Mouse (Mus musculus) neural tube, embryonic 11.5 days (tissue): ENCODE results near the gene Pdzk1ip1. TPM values are rescaled to one million over a fixed set of nuclear protein-coding genes. Genes with fewer than 3 reads are reported as not detected.

Source experiments
- ATAC-seq: fragments of 200-750 bp; cut with Nextera tagmentation; 2 replicates; pipeline ENCODE4 v1.8.0; 2017; ENCODE audit warnings: moderate number of reproducible peaks, mild to moderate bottlenecking, moderate TSS enrichment, moderate library complexity; ENCODE audit not compliant: insufficient read depth, low FRiP score, low TSS enrichment
- DNase-seq: peaks from one replicate; pipeline ENCODE4 v3.0.0-alpha.2; 2015; ENCODE audit warnings: low spot score
- H3K27ac ChIP-seq: fragments of 300-500 bp; sonication (generic); 2 replicates; pipeline ENCODE4 v1.5.1; 2014; ENCODE audit warnings: low read depth, mild to moderate bottlenecking, low read length
- H3K27me3 ChIP-seq: fragments of 300-500 bp; sonication (generic); 2 replicates; pipeline ENCODE4 v1.6.1; 2014; ENCODE audit warnings: mild to moderate bottlenecking, low read length, mixed read lengths; ENCODE audit not compliant: control insufficient read depth, insufficient read depth
- H3K36me3 ChIP-seq: fragments of 300-500 bp; sonication (generic); 2 replicates; pipeline ENCODE4 v1.6.1; 2014; ENCODE audit warnings: mild to moderate bottlenecking, low read length, moderate library complexity, mixed read lengths; ENCODE audit not compliant: control insufficient read depth, insufficient read depth
- H3K4me1 ChIP-seq: fragments of 300-500 bp; sonication (generic); 2 replicates; pipeline ENCODE4 v1.6.1; 2014; ENCODE audit warnings: low read length, mixed read lengths; ENCODE audit not compliant: control insufficient read depth, insufficient read depth
- H3K4me2 ChIP-seq: fragments of 300-500 bp; sonication (generic); 2 replicates; pipeline ENCODE4 v1.6.1; 2014; ENCODE audit warnings: low read depth, mild to moderate bottlenecking, moderate library complexity
- H3K4me3 ChIP-seq: fragments of 300-500 bp; sonication (generic); 2 replicates; pipeline ENCODE4 v1.5.1; 2014; ENCODE audit warnings: low read depth, low read length
- H3K9ac ChIP-seq: fragments of 300-500 bp; sonication (generic); 2 replicates; pipeline ENCODE4 v1.6.1; 2014; ENCODE audit warnings: mild to moderate bottlenecking, low read length
- H3K9me3 ChIP-seq: fragments of 300-500 bp; sonication (generic); 2 replicates; pipeline ENCODE4 v1.6.1; 2016; ENCODE audit warnings: low read length; ENCODE audit not compliant: control insufficient read depth
- WGBS: fragments of 180-500 bp; shearing (Covaris S2); extraction: QIAGEN DNeasy Blood & Tissue Kit; methylation state at CpG from one replicate; pipeline ENCODE4 v1.1.7; 2014; 5-methylcytosine and 5-hydroxymethylcytosine counted together
- polyA plus RNA-seq: library from polyadenylated mRNA; unstranded; fragments of >200 nt; fragmentation: Nextera tagmentation; extraction: Ambion mirVana; gene quantifications from 2 replicates; pipeline ENCODE4 v1.2.1, GENCODE M21; 2014

The Pdzk1ip1 gene
- polyA plus RNA-seq, 1 experiment from 2014 or later, result 14.7 TPM

DNA sequence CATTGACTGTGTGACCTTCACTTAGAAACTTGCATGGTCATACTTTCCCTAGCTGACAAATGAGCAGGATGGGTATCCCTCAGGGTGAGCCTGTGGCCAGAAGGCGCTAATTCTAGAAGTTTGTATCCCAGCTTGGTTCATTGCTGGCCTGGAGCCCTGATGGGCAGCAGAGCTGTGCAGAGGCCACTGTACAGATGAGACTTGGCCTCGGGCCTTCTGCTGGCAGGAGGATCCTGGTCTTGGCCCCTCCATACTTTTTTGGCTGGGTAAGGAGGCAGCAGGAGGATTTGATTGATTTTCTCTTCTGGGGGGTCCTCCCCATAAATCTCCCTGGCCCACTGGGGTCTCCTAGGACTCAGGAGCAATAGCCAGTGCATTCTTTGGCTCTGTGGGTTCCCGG is 5.5 kb upstream of the Pdzk1ip1 start:
- no peak for ATAC-seq
- Histone ChIP-seq H3K4me3 (no peak overlapping the region), H3K27me3 (peaks cover 3% of the 10 kb centered on the region; the same call in 1 of the 2 replicates), H3K27ac (no peak overlapping the region), H3K9me3 (no peaks in the 10 kb centered on the region), H3K36me3 (no peaks in the 10 kb centered on the region), H3K4me2 (no peak overlapping the region), H3K9ac (no peak overlapping the region), H3K4me1 (peaks cover 11% of the 10 kb centered on the region; the same call in 1 of the 2 replicates)
- peak; percentile 8 for DNase-seq
- WGBS, result 82% methylated on average over 3 of the region's 3 CpGs

DNA sequence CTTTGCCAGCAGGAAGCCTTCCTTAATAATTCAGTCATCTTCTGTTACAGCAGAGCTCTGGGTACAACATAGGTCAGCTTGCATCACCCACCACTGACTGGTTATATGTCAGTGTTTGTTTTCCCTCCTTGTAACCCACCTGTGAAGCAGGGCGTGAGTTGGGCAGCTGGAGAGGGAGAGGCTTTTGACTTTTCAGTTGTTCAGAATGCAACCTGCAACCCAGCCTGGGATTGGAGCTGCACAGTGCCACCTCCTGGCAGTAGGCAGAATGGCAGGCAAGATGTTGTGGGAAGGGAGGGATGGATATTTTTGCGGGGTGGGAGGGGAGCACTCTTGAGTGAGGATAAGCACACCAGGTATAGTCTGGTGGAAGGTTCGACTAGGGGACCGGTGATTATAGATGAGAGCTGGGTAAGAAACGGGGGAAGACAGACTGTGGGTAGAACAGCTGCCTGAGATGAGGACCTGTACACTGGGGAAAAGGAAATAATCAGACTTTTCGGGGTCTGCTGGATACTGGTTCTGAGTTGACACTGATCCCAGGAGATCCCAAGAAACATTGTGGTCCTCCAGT is 2.9 kb upstream of the Pdzk1ip1 start:
- DNase-seq, result peak; percentile 78
- Histone ChIP-seq H3K9me3 (no peaks in the 10 kb centered on the region), H3K4me1 (no peaks in the 10 kb centered on the region), H3K27ac (no peak overlapping the region), H3K36me3 (no peaks in the 10 kb centered on the region), H3K4me2 (no peak overlapping the region), H3K27me3 (peaks cover 5% of the 10 kb centered on the region; the same call in 1 of the 2 replicates), H3K4me3 (no peak overlapping the region), H3K9ac (no peak overlapping the region)
- ATAC-seq, result peak; percentile 18
- 20% methylated on average over 6 of the region's 6 CpGs for WGBS

DNA sequence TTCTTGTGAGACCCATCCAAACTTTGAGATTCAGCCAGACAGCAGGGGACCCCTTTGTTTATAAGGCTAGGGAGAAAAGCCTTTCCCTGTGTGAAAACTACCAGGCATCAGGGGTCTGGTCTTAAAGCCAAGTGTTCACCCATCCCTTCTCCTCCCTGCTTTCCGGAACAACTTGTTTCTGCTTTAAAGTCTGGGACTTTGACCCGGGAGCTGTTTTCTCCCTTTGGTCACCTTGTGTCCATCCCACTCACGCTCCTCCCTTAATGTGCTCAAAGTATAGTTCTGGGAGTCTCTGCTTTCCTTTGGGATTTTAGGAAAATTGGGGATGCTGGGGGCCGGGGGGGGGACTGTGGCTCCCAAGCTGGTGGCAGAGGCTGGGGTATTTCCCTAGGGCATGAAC is 2.3 kb upstream of the Pdzk1ip1 start:
- WGBS, result 64% methylated on average over 4 of the region's 4 CpGs

DNA sequence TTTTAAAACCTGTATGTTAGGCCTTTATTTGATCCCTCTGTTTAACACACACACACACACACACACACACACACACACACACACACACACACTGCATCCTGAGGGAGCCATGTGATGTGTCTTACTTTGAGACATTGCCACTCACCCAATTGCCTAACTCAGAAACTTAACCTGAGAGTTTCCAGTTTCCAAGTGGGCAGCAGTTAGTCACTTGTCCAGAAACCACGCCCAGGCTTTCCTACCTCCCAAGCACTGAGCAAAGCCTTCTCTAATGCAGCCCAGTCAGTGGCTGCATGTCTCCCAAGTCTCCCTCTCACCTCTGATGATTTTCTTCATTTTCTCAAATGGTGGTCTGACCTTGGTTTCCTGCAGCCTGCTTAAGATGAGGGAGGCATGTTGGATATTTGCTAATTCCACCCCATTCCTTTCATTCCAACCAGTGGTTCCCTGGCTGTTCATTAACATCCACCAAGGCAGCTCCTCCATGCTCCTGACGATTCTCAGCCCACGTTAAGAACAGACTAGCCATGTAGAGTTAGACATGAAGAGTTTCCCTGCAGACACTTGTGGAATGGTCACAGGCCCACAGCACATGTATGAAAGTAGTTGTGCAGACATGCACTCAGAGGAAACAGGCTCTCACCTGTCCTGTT is 1.6 kb upstream of the Pdzk1ip1 start:
- H3K9me3 ChIP-seq, result no peaks in the 10 kb centered on the region
- whole genome bisulfite sequencing, result 54% methylated on average over 3 of the region's 3 CpGs

More for the DNA sequence above, 2.3 kb upstream of the Pdzk1ip1 start:
- no peak for ATAC-seq
- no peak overlapping the region for H3K9ac ChIP-seq
- no peak overlapping the region for H3K4me3 ChIP-seq
- DNase-seq, result no peak
- peaks cover 5% of the 10 kb centered on the region; the same call in 1 of the 2 replicates for H3K27me3 ChIP-seq
- no peak overlapping the region for H3K27ac ChIP-seq
- no peaks in the 10 kb centered on the region for H3K36me3 ChIP-seq
- H3K4me2 ChIP-seq, result no peak overlapping the region
- H3K4me1 ChIP-seq, result no peaks in the 10 kb centered on the region
- H3K9me3 ChIP-seq, result no peaks in the 10 kb centered on the region

DNA sequence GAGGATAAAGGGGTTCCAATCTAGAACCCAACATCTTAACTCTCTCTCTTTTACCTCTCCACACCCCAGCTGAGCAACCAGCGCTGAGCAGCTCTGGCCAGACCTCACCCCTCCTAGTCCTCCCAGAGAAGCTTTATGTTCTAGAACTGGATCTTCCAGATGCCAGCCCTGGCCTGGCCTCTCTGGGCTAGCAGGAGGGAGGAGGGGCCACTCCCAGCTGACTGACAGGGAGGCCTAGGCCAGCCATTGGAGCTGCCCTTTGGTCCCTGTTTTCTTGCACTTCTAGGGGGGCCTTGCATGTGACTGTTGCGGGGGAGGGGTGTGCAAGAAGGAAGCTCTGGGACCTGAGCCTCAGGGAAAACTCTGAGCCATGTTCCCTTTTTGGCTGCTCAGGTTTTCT is 2.1 kb downstream of the Pdzk1ip1 start:
- Histone ChIP-seq H3K9ac (no peak overlapping the region), H3K27ac (no peak overlapping the region), H3K9me3 (no peaks in the 10 kb centered on the region), H3K36me3 (no peaks in the 10 kb centered on the region), H3K4me3 (no peak overlapping the region), H3K4me1 (0 out of 2 replicates have a peak, but pooled peaks cover under 1% of the 10 kb centered on the region), H3K27me3 (peaks cover 21% of the 10 kb centered on the region), H3K4me2 (no peak overlapping the region)
- 65% methylated on average over 2 of the region's 2 CpGs for WGBS
- ATAC-seq (no peak), DNase-seq (no peak)

More for the DNA sequence above, 1.6 kb upstream of the Pdzk1ip1 start:
- Histone ChIP-seq H3K9ac (no peak overlapping the region), H3K27me3 (peaks cover 5% of the 10 kb centered on the region; the same call in 1 of the 2 replicates), H3K27ac (no peak overlapping the region), H3K4me1 (no peaks in the 10 kb centered on the region), H3K4me2 (no peak overlapping the region), H3K36me3 (no peaks in the 10 kb centered on the region), H3K4me3 (no peak overlapping the region)
- DNase-seq (no peak), ATAC-seq (no peak)

DNA sequence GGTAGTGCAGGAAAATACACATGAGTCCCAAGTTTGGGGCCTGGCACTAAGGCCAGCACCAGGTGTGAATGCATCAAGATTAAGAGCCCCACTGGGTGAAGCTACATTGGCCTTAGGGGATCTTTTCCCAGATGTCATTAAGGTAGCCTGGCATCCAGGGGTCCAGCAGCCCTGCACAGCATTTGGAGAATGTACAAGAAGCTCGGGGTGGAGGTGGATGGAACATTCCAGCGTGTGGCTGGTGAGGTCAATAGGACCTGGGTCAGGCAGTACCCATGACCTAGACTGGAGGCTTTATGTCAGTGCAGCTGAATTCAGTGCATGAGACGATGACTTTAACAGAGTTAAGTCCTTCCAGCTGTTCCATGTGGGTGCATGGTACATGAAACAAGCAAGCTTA is 3.3 kb downstream of the Pdzk1ip1 start:
- 0 out of 2 replicates have a peak, but pooled peaks cover 3% of the 10 kb centered on the region for H3K4me1 ChIP-seq
- H3K4me3 ChIP-seq, result no peak overlapping the region
- ATAC-seq (no peak), DNase-seq (no peak)
- peaks cover 28% of the 10 kb centered on the region for H3K27me3 ChIP-seq
- no peak overlapping the region for H3K4me2 ChIP-seq
- 74% methylated on average over 3 of the region's 3 CpGs for WGBS
- H3K9me3 ChIP-seq, result no peaks in the 10 kb centered on the region
- no peak overlapping the region for H3K27ac ChIP-seq
- no peaks in the 10 kb centered on the region for H3K36me3 ChIP-seq
- no peak overlapping the region for H3K9ac ChIP-seq

DNA sequence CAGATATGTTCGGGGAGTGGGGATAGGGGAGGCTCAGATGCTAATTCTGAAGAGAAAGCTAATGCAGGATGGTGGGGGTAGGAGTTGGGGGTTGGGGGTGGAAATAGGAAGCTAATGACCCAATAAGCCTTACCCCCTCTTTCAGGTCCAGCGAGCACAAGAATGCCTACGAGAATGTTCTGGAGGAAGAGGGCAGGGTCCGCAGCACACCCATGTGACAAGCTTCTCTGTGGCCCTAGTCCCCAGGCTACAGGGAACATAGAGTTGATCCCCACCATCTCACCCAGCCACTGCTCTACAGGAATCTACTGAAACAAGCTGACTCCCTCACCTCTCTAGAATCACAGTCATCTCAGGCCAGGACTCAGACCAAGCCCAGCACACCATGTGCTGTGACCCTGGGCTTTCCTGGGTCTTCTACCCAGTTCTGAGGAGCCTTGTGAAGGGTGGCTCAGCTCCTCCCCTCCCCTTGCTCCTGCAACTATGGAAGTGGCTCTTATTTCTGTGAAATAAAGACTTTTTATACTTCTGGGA is 4.9 kb downstream of the Pdzk1ip1 start:
- Histone ChIP-seq H3K9ac (no peak overlapping the region), H3K27me3 (peaks cover 28% of the 10 kb centered on the region), H3K4me3 (no peak overlapping the region), H3K27ac (no peak overlapping the region), H3K4me2 (no peak overlapping the region), H3K36me3 (no peaks in the 10 kb centered on the region), H3K9me3 (no peaks in the 10 kb centered on the region), H3K4me1 (0 out of 2 replicates have a peak, but pooled peaks cover 3% of the 10 kb centered on the region)
- DNase-seq, result no peak
- 75% methylated on average over 4 of the region's 4 CpGs for WGBS
- ATAC-seq, result no peak

DNA sequence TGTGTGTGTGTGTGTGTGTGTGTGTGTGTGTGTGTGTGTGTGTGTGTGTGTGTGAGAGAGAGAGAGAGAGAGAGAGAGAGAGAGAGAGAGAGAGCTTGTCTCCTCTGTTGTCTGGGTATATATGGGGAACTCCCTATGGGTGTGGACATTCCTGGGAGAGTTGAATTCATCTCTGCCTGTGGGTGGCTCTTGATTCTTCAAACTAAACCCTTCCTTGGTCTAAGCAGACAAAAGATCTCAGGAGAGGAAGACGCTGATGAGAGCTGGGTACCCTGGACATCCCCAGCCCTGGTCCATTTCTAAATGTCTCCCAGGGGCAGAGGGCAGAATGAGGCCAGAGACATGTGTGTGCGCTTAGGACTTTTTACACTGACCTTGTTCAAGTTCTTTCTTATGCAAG is 5.5 kb downstream of the Pdzk1ip1 start:
- no peak overlapping the region for H3K4me2 ChIP-seq
- H3K27me3 ChIP-seq, result peaks cover 28% of the 10 kb centered on the region
- H3K9me3 ChIP-seq, result no peaks in the 10 kb centered on the region
- H3K4me1 ChIP-seq, result 0 out of 2 replicates have a peak, but pooled peaks cover 3% of the 10 kb centered on the region
- no peak overlapping the region for H3K4me3 ChIP-seq
- no peak overlapping the region for H3K27ac ChIP-seq
- WGBS, result 80% methylated on average over 2 of the region's 2 CpGs
- DNase-seq, result no peak
- no peak overlapping the region for H3K9ac ChIP-seq
- H3K36me3 ChIP-seq, result no peaks in the 10 kb centered on the region
- ATAC-seq, result no peak
